Mouse (Mus musculus) limb, embryonic 11.5 days (tissue): ENCODE measurements around the gene Fastkd3. TPM values are rescaled to one million over a fixed set of nuclear protein-coding genes. Genes with fewer than 3 reads are reported as not detected.
"Not testable (repeated sequence)": the region's sequence is repeated elsewhere in the genome, so short reads cannot be mapped to it uniquely, and the experiment has no call there.

ENCODE experiments used
- ATAC-seq: fragments of 200-750 bp; cut with Nextera tagmentation; 2 replicates; pipeline ENCODE4 v1.8.0; 2017; ENCODE audit warnings: low read depth; ENCODE audit not compliant: insufficient number of reproducible peaks, low FRiP score, low TSS enrichment
- DNase-seq: peaks from one replicate; pipeline ENCODE4 v3.0.0-alpha.2; 2015; ENCODE audit warnings: low spot score
- H3K27ac ChIP-seq: fragments of 300-500 bp; sonication (generic); replicated peaks from 2 replicates; pipeline ENCODE4 v1.5.1; 2014; ENCODE audit warnings: low read depth, mild to moderate bottlenecking, low read length
- H3K27me3 ChIP-seq: fragments of 300-500 bp; sonication (generic); 2 replicates; pipeline ENCODE4 v1.6.1; 2014; ENCODE audit warnings: mild to moderate bottlenecking, low read length, mixed read lengths; ENCODE audit not compliant: control insufficient read depth, insufficient read depth
- H3K36me3 ChIP-seq: fragments of 300-500 bp; sonication (generic); 2 replicates; pipeline ENCODE4 v1.6.1; 2014; ENCODE audit warnings: mild to moderate bottlenecking, low read length, moderate library complexity, mixed read lengths; ENCODE audit not compliant: control insufficient read depth, insufficient read depth
- H3K4me1 ChIP-seq: fragments of 300-500 bp; sonication (generic); 2 replicates; pipeline ENCODE4 v1.6.1; 2014; ENCODE audit warnings: low read length, mixed read lengths; ENCODE audit not compliant: control insufficient read depth, insufficient read depth
- H3K4me2 ChIP-seq: fragments of 300-500 bp; sonication (generic); 2 replicates; pipeline ENCODE4 v1.6.1; 2014; ENCODE audit warnings: low read depth, mild to moderate bottlenecking, moderate library complexity; ENCODE audit not compliant: severe bottlenecking
- H3K4me3 ChIP-seq: fragments of 300-500 bp; sonication (generic); 2 replicates; pipeline ENCODE4 v1.5.1; 2014; ENCODE audit warnings: low read depth, low read length
- H3K9ac ChIP-seq: fragments of 300-500 bp; sonication (generic); 2 replicates; pipeline ENCODE4 v1.6.1; 2014; ENCODE audit warnings: mild to moderate bottlenecking, low read length
- H3K9me3 ChIP-seq: fragments of 300-500 bp; sonication (generic); 2 replicates; pipeline ENCODE4 v1.6.1; 2016; ENCODE audit warnings: low read length; ENCODE audit not compliant: control insufficient read depth
- WGBS: fragments of 180-500 bp; shearing (Covaris S2); extraction: QIAGEN DNeasy Blood & Tissue Kit; methylation state at CpG from one replicate; pipeline ENCODE4 v1.1.7; 2014; 5-methylcytosine and 5-hydroxymethylcytosine counted together
- polyA plus RNA-seq: library from polyadenylated mRNA; unstranded; fragments of >200 nt; fragmentation: Nextera tagmentation; extraction: Ambion mirVana; gene quantifications from 2 replicates; pipeline ENCODE4 v1.2.1, GENCODE M21; 2014

Fastkd3 gene
- 51.2 and 54.2 TPM in 2 replicates for polyA plus RNA-seq

DNA sequence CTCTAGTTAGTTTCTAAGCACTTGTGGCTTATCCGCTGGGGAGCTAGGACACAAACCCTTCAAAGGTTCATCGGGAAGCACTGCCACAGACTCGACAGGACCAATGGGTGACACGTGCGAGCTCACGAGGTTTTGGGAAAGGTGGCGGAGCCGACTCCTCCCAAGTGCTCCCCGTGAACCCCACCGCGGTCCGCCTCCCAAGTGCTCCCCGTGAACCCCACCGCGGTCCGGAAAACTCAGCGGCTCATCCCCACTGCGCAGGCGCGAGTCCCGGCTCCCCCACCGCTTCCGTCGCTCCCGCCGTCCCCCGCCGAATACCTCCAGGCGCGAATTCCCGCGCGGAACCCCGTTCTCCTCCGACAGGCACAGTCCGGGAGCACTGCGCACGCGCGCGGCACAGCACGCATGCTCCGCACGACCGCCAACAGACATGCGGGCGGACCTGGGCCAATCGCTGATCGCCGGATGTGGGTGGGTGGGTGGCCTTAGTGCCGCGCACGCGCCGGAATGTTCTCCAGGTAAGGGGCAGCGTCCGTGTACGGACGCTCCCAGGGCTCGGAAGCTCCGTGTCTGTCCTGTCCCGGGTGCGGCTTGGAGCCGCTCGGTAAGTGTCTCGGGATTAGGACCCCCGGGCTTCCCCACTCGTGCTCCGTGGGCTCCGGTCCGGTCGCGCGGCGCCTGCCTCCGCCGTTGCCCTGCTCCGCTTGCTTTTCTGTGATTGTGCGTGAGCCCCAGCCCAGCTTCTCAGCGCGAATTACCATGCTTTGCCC is at the start of gene Fastkd3, which contains the start of gene Mtrr:
Gene Fastkd3, plus strand, starts transcription at position 488 of the 770 bp plus-strand sequence.
Gene Mtrr, minus strand, starts transcription at position 403 of the 770 bp plus-strand sequence.
- no peaks in the 10 kb centered on the region for H3K27me3 ChIP-seq
- H3K4me1 ChIP-seq: peaks cover 4% of the 10 kb centered on the region; the same call in 1 of the 2 replicates
- peaks cover 18% of the 10 kb centered on the region; the same call in 1 of the 2 replicates for H3K36me3 ChIP-seq
- peak; percentile 100 for ATAC-seq
- H3K4me2 ChIP-seq: peak within 1 kb of the TSS; percentile 53
- H3K27ac ChIP-seq: 0 out of 2 replicates have a peak within 1 kb of the TSS, but pooled peaks have one; percentile 10
- H3K4me3 ChIP-seq: peak within 1 kb of the TSS; percentile 70
- WGBS: under 1% methylated on average over 81 of the region's 81 CpGs
- peak; percentile 98 for DNase-seq
- H3K9ac ChIP-seq: peak within 1 kb of the TSS; percentile 79
- no peaks in the 10 kb centered on the region for H3K9me3 ChIP-seq

DNA sequence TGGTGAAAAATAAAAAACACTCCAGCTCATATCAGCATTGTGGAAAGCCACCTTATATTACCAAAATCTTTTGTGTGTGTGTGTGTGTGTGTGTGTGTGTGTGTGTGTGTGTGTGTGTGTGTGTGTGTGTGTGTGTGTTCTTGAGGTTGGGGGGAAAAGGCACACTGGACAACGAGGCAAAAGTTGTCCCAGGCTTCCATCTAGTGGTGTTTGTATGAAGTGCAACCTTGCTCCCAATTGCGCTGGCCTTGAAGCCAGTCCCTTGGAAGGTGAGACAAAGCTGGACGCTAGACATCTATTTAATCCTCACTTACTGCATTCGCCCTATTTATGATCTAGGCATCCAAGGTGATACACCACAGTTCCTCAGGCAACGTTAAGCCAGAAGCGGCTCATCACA is 28.6 kb upstream of the Fastkd3 start:
- not testable (repeated sequence) for H3K9ac ChIP-seq, ATAC-seq, H3K9me3 ChIP-seq, H3K4me1 ChIP-seq, H3K27me3 ChIP-seq, H3K27ac ChIP-seq, H3K4me2 ChIP-seq, H3K36me3 ChIP-seq, H3K4me3 ChIP-seq
- WGBS: 17% methylated on average over 4 of the region's 6 CpGs
- DNase-seq: peak; percentile 46

DNA sequence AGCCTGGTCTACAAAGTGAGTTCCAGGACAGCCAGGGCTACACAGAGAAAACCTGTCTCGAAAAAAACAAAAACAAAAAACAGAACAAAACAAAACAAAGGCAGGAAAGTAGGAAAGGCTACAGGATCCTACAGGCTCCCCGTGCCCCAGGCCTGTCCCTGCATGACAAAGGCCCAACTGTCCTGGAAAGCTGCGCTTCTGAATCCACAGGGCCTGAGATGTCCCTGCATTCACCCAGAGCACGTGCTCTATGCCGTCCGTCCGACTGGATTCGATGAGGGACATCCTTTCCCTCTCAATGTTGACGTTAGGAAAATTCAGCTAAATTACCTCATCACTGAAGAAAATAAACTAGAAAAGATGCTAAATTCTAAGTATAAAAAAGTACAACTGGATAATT is 13.9 kb upstream of the Fastkd3 start:
- H3K9ac ChIP-seq: no peak overlapping the region
- 95% methylated on average over 9 of the region's 9 CpGs for WGBS
- no peak overlapping the region for H3K27ac ChIP-seq
- no peaks in the 10 kb centered on the region for H3K4me1 ChIP-seq
- no peak overlapping the region for H3K4me3 ChIP-seq
- no peak for DNase-seq
- peaks cover 16% of the 10 kb centered on the region; the same call in 1 of the 2 replicates for H3K36me3 ChIP-seq
- no peaks in the 10 kb centered on the region for H3K9me3 ChIP-seq
- H3K27me3 ChIP-seq: no peaks in the 10 kb centered on the region
- no peak for ATAC-seq
- H3K4me2 ChIP-seq: no peak overlapping the region

DNA sequence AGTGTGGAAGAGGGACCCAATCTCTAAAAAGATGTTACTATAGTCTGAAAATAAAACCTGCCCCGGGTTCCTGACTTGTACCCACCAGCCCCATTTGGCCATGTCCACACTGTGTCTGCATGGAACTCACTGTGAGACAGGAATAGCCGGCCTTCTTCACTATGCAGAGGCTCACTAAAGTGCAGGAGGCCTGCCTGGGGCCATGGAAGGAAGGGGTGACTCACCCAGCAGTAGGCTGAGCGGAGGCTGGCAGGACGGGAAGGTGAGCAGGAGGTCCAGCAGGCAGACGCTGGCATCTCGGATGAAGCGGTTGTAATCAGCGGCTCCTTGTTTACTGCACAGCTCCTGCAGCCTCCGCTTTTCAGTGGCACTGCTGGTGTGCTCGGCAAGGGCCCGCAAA is 13.5 kb upstream of the Fastkd3 start:
- no peak for ATAC-seq

DNA sequence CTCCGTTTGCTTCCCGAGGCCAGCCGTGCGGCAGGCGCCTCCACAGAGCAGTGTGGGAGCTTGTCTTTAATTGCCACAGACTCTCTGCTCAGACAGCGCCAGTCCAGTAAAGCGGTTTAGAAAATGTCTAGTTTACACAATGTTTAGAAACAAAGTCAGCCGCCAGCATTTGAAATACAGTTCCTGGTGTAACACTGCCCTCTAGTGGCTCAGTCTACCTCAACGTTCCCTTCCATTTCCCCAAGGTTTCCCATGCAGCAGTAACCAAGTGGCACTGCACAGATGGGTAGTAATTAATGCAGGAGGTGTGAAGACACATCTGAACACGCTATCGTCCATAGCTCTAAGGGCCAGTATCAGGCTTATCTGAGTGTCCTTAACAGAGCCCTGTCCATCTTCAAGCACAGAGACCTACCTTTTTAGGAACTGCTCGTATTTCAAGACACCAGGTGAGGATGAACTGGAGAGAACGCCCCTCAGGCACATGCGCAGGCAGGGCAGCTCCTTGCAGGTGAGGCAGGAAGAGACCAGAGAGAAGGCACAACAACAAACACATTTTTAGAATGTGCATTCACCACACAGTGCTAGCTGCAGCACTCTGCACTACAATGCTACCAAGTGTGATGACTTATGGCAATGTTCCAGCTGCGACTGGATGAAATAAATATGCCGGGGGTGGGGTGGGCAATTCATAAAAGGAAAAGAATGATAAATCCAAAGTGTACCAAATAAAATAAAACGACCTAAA is 12.3 kb upstream of the Fastkd3 start:
- H3K4me1 ChIP-seq: 0 out of 2 replicates have a peak, but pooled peaks cover 4% of the 10 kb centered on the region
- H3K9me3 ChIP-seq: no peaks in the 10 kb centered on the region
- H3K27ac ChIP-seq: no peak overlapping the region
- H3K27me3 ChIP-seq: no peaks in the 10 kb centered on the region
- DNase-seq (peak; percentile 73), ATAC-seq (0 out of 2 replicates have a peak, but pooled peaks have one; percentile 24)
- 73% methylated on average over 17 of the region's 17 CpGs for WGBS
- H3K36me3 ChIP-seq: peaks cover 12% of the 10 kb centered on the region; the same call in 1 of the 2 replicates
- no peak overlapping the region for H3K4me3 ChIP-seq
- H3K4me2 ChIP-seq: no peak overlapping the region
- H3K9ac ChIP-seq: no peak overlapping the region

More for the DNA sequence above, 13.5 kb upstream of the Fastkd3 start:
- no peak for DNase-seq
- Histone ChIP-seq H3K27ac (no peak overlapping the region), H3K36me3 (peaks cover 16% of the 10 kb centered on the region; the same call in 1 of the 2 replicates), H3K9ac (no peak overlapping the region), H3K27me3 (no peaks in the 10 kb centered on the region), H3K4me2 (no peak overlapping the region), H3K4me1 (0 out of 2 replicates have a peak, but pooled peaks cover 4% of the 10 kb centered on the region), H3K9me3 (no peaks in the 10 kb centered on the region), H3K4me3 (no peak overlapping the region)
- 93% methylated on average over 11 of the region's 11 CpGs for WGBS

DNA sequence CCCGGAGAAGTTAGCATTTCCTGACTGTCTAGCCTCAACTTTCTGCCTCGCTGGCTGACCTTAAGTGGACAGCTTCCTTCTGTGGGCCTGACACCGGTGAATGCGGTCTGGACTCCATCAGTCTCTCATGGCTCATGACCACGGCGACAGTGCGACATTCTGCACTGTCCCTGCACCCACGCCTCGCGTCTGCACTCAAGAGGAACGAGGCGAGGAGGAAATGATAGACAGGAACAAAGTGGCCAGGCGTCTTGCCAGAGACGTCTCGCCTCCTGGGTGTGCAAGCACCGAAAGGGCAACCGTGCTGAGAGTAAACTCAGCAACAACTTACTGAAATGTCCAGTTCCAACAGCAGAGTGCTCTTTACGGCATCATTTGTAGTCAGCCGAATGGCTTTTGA is 9.8 kb upstream of the Fastkd3 start:
- H3K4me3 ChIP-seq: no peak overlapping the region
- no peak overlapping the region for H3K9ac ChIP-seq
- no peak for ATAC-seq
- H3K36me3 ChIP-seq: peaks cover 11% of the 10 kb centered on the region; the same call in 1 of the 2 replicates
- no peaks in the 10 kb centered on the region for H3K9me3 ChIP-seq
- 84% methylated on average over 19 of the region's 19 CpGs for WGBS
- H3K27ac ChIP-seq: no peak overlapping the region; the same call in 1 of the 2 replicates
- H3K4me1 ChIP-seq: 0 out of 2 replicates have a peak, but pooled peaks cover 4% of the 10 kb centered on the region
- no peak overlapping the region for H3K4me2 ChIP-seq
- H3K27me3 ChIP-seq: no peaks in the 10 kb centered on the region
- no peak for DNase-seq

DNA sequence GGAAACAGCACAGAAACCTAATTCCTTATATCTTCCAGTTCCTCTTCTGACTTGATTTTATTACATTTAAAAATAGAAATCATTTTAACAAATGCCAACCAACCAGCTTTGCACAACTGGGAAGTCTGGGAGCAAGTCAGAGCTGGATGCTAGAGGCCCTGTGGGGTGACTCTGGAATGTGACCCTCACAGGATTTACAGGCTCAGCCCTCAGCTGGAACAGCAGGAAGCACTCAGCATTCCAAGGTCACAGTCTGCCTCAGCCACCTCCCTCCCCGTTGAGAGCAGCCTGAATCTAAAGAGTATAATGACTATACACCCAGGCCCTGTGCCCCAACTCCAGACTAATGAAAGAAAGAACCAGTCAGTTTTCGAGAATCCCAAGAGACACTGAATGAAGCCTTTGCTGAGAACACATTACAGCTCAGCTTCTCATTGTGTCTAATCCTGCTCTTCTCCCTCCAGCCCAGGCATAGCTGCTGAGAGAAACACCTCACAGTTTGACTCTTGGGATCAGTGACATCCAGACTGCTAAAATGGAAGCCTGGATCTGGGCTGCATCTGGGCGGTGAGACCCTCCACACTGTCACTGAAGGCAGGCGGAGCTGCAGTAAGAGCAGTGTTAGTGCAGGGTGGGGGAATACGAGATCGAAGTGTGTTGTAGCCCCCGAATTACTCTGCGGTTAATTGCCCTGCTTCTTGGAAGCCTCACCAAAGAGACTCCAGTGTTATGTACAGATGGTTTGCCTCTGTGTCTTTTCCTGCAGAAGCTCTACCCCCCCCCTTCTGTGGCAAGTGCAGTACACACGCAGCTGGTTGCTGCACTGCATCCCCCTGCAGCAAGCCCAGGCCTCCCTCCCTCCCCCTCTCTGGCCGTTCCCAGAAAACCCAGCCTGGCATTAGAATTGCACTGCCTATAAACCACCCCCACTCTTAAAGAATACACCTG is 8.8 kb upstream of the Fastkd3 start:
- Histone ChIP-seq H3K9me3 (no peaks in the 10 kb centered on the region), H3K36me3 (peaks cover 11% of the 10 kb centered on the region; the same call in 1 of the 2 replicates), H3K4me3 (no peak overlapping the region), H3K4me2 (no peak overlapping the region), H3K9ac (no peak overlapping the region; the same call in 1 of the 2 replicates), H3K27ac (peak overlapping the region; percentile 81), H3K27me3 (no peaks in the 10 kb centered on the region), H3K4me1 (0 out of 2 replicates have a peak, but pooled peaks cover 4% of the 10 kb centered on the region)
- 44% methylated on average over 10 of the region's 10 CpGs for WGBS
- DNase-seq: peak; percentile 65
- peak; percentile 71; the same call in 1 of the 2 replicates for ATAC-seq
